Mouse (Mus musculus): ENCODE data around the gene Baz2b. TPM values are rescaled to one million over a fixed set of nuclear protein-coding genes. Genes with fewer than 3 reads are reported as not detected.
"Not testable (repeated sequence)": the region's sequence is repeated elsewhere in the genome, so short reads cannot be mapped to it uniquely, and the experiment has no call there.

Gene Baz2b
- polyA plus RNA-seq, 1 experiment, result 276 TPM

DNA sequence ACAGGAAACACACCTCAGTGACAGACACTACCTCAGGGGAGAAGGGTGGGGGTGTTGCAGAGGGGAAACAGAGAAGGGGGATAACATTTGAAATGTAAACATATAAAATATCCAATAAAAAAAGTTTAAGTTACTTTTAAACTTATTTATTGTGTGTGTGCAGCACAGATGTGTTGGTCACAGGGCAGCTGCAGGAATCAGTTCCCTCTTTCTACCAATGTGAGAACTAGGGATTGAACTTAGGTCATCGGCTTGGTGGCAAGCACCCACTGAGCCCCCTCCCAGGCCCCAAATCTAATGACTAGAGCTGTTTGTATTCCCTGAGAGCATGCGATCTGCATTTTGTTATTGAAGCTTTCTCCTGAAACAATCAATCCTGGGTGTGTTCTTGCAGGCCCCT lies 57.2 kb downstream of the Baz2b start:
- TF ChIP-seq CTCF (IDR thresholded peaks at IDR 0.05; ENCODE audit: insufficient read depth, low read depth, low read length) (no peak), POLR2A (IDR thresholded peaks at IDR 0.05; ENCODE audit: insufficient read depth, low read depth, low read length) (no peak)
- Histone ChIP-seq H3K4me1 (ENCODE audit: control insufficient read depth, insufficient read depth, low read length) (no peaks in the 10 kb centered on the region), H3K4me3 (ENCODE audit: insufficient read depth, low read depth, low read length) (no peak overlapping the region), H3K27ac (ENCODE audit: insufficient read depth, low read depth, low read length) (no peak overlapping the region)
- WGBS, result 77% methylated on average over 2 of the region's 2 CpGs

DNA sequence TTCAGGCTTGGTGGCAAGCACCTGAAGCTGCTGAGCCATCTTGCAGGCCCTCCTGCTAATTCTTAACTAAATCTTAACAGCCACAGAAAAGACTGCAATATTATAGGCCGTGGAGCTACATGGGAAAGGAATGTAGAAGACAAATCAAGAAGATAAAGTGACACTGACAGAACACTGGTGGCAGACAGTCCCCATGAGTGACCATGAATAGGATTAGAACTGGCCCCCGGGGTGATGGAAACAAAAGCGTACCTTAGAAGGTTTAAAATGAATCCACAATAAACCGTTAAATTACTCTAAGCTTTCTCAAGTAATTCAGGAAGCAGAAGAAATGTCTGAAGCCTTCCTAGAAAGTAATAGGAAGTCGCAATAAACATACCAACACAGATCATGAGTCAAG lies 61.0 kb downstream of the Baz2b start:
- Histone ChIP-seq H3K4me3 (ENCODE audit: insufficient read depth, low read depth, low read length) (no peak overlapping the region), H3K4me1 (ENCODE audit: control insufficient read depth, insufficient read depth, low read length) (no peaks in the 10 kb centered on the region), H3K27ac (ENCODE audit: insufficient read depth, low read depth, low read length) (no peak overlapping the region)
- TF ChIP-seq CTCF (IDR thresholded peaks at IDR 0.05; ENCODE audit: insufficient read depth, low read depth, low read length) (no peak), POLR2A (IDR thresholded peaks at IDR 0.05; ENCODE audit: insufficient read depth, low read depth, low read length) (no peak)
- WGBS, result 70% methylated on average over 5 of the region's 5 CpGs

DNA sequence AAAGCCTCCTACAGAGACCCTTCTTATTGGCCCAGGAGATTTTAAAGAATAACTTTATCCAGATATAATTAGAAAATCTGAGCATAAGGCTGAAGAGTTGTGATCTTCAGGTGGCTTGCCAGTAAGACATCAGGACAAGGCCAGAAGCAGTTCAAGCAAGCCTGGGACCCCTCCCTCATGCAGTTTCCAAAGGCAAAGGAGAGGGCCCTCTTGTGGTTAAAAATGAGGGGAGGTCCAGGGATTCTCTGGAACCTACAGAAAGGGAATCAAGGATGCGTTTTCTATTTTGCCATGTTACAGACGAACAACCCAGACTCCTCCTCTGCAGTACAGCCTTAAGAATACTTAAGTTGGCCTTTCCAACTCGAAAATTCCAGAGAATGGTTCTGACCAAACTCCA lies 62.2 kb downstream of the Baz2b start:
- Histone ChIP-seq H3K27ac (ENCODE audit: insufficient read depth, low read depth, low read length) (no peak overlapping the region), H3K4me3 (ENCODE audit: insufficient read depth, low read depth, low read length) (no peak overlapping the region), H3K4me1 (ENCODE audit: control insufficient read depth, insufficient read depth, low read length) (no peaks in the 10 kb centered on the region)
- TF ChIP-seq CTCF (IDR thresholded peaks at IDR 0.05; ENCODE audit: insufficient read depth, low read depth, low read length) (no peak), POLR2A (IDR thresholded peaks at IDR 0.05; ENCODE audit: insufficient read depth, low read depth, low read length) (no peak)
- 83% methylated on average over 3 of the region's 3 CpGs for WGBS

DNA sequence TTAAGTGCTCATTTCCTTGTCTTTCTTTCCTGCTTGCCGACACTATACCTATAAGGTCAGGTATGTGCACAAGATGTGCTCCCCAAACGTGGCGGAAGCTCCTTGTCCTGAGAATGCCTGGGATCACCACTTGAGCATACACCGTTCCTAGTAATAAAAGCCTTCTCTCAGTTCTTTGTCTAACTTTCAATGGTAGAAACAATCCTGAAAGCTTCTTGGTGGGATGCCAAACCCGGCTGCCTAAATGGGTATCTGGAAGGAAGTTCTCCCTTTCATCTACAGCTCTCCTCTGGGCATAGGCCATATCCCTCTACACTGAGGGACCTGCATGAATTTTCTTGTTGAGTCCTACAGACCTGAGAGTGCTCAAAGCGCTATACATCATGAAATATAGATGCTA lies 63.9 kb downstream of the Baz2b start:
- Histone ChIP-seq H3K27ac (ENCODE audit: insufficient read depth, low read depth, low read length) (no peak overlapping the region), H3K4me3 (ENCODE audit: insufficient read depth, low read depth, low read length) (no peak overlapping the region), H3K4me1 (ENCODE audit: control insufficient read depth, insufficient read depth, low read length) (no peaks in the 10 kb centered on the region)
- WGBS, result 58% methylated on average over 6 of the region's 6 CpGs
- TF ChIP-seq CTCF (IDR thresholded peaks at IDR 0.05; ENCODE audit: insufficient read depth, low read depth, low read length), result no peak
- no peak for TF ChIP-seq POLR2A (IDR thresholded peaks at IDR 0.05; ENCODE audit: insufficient read depth, low read depth, low read length)

DNA sequence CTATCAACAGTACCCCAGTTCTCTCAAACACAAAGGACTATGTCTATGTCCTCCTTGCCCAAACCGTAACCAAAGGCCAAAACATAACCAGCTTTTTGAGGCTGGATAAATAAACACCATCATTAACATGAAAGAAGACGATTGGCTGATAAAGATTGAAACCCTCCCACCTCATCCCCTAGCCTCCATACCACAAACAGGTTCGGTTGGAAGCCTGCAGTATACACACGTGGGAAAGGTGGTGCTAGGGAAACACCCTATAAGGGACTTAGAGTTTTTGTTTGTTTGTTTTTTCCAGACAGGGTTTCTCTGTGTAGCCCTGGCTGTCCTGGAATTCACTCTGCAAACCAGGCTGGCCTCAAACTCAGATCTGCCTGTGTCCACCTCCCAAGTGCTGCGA lies 66.3 kb downstream of the Baz2b start:
- H3K4me1 ChIP-seq (ENCODE audit: control insufficient read depth, insufficient read depth, low read length), result no peaks in the 10 kb centered on the region
- no peak overlapping the region for H3K4me3 ChIP-seq (ENCODE audit: insufficient read depth, low read depth, low read length)
- no peak for TF ChIP-seq CTCF (IDR thresholded peaks at IDR 0.05; ENCODE audit: insufficient read depth, low read depth, low read length)
- 81% methylated on average over 5 of the region's 5 CpGs for WGBS
- H3K27ac ChIP-seq (ENCODE audit: insufficient read depth, low read depth, low read length), result no peak overlapping the region

DNA sequence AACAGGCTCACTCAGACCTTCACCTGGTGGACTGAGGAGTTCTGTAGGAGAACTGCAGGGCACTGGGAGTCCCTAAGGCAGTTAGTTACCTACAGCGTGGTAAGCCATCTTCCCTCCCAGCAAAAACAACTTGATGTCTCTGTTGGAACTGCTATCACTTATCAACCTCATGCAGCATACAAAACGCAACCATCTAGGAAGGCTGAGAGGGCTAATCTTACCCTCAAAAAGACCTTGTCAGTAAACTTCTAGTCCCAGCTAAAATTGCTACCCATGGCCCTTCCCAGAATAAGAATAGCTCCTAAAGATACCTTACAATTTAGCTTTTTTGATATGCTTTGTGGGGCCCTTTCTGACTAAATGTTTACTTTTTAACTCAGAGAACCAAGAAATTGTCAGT lies 67.4 kb downstream of the Baz2b start:
- Histone ChIP-seq H3K4me3 (ENCODE audit: insufficient read depth, low read depth, low read length) (no peak overlapping the region), H3K4me1 (ENCODE audit: control insufficient read depth, insufficient read depth, low read length) (no peaks in the 10 kb centered on the region), H3K27ac (ENCODE audit: insufficient read depth, low read depth, low read length) (no peak overlapping the region)
- TF ChIP-seq POLR2A (IDR thresholded peaks at IDR 0.05; ENCODE audit: insufficient read depth, low read depth, low read length) (no peak), CTCF (IDR thresholded peaks at IDR 0.05; ENCODE audit: insufficient read depth, low read depth, low read length) (no peak)
- WGBS, result 96% methylated on average over 2 of the region's 2 CpGs

DNA sequence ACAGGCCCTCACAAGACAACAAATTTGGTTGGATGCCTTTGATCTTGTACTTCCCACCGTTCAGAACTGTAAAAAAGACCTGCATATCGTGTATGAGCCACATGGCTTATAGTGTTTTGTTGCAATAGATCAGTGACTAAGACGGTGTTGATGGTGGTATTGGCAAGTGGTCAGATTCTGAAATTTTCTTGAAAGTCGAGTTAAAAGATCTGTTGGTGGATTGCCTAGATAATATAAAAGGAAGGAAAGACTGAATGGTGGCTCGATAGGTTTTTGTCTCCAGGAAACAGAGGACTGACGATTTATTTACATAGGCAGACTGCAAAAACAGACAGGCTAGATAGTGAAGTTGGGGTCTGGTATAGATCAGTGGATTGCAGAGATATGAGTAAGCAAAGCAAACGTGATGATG lies 70.9 kb downstream of the Baz2b start:
- Histone ChIP-seq H3K4me1 (ENCODE audit: control insufficient read depth, insufficient read depth, low read length) (no peaks in the 10 kb centered on the region), H3K27ac (ENCODE audit: insufficient read depth, low read depth, low read length) (no peak overlapping the region), H3K4me3 (ENCODE audit: insufficient read depth, low read depth, low read length) (no peak overlapping the region)
- TF ChIP-seq CTCF (IDR thresholded peaks at IDR 0.05; ENCODE audit: insufficient read depth, low read depth, low read length) (no peak), POLR2A (IDR thresholded peaks at IDR 0.05; ENCODE audit: insufficient read depth, low read depth, low read length) (no peak)
- WGBS, result 61% methylated on average over 7 of the region's 7 CpGs

DNA sequence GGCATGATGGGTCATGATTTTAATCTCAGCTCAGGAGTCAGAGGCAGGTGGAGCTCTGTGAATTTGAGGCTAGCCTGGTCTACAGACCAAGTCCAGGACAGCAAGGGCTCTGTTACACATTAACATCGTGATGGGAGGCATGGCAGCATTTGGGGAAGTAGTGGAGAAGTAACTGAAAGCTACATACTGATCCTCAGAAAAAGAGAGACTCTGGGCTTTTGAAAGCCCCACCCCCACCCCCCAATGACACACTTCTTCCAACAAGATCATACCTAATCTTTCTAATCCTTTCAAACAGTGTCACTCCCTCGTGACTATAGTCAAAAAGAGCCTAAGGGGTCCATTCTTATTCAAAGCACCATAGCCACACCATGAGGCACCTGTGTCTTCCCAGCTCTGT lies 73.8 kb downstream of the Baz2b start:
- TF ChIP-seq CTCF (IDR thresholded peaks at IDR 0.05; ENCODE audit: insufficient read depth, low read depth, low read length), result no peak
- TF ChIP-seq POLR2A (IDR thresholded peaks at IDR 0.05; ENCODE audit: insufficient read depth, low read depth, low read length), result no peak
- no peak overlapping the region for H3K4me3 ChIP-seq (ENCODE audit: insufficient read depth, low read depth, low read length)
- H3K4me1 ChIP-seq (ENCODE audit: control insufficient read depth, insufficient read depth, low read length), result no peaks in the 10 kb centered on the region
- 79% methylated on average over 2 of the region's 2 CpGs for WGBS
- H3K27ac ChIP-seq (ENCODE audit: insufficient read depth, low read depth, low read length), result no peak overlapping the region

DNA sequence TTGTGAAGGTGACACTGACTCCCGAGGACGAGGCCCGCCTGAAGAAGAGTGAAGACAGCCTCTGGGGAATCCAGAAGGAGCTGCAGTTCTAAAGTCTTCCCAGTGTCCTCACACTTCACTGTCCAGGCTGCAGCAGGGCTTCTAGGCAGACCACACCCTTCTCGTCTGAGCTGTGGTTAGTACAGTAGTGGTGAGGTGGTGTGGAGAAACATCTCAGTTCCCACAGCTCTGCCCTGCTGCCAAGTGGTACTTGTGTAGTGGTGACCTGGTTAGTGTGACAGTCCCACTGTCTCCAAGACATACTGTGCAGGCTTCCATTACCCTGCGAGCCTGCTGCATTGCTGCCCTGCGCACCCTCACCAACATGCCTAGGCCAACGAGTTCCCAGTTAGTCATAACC lies 74.7 kb downstream of the Baz2b start:
- 97% methylated on average over 7 of the region's 7 CpGs for WGBS
- H3K4me1 ChIP-seq (ENCODE audit: control insufficient read depth, insufficient read depth, low read length); H3K27ac ChIP-seq (ENCODE audit: insufficient read depth, low read depth, low read length); H3K4me3 ChIP-seq (ENCODE audit: insufficient read depth, low read depth, low read length): not testable (repeated sequence)

DNA sequence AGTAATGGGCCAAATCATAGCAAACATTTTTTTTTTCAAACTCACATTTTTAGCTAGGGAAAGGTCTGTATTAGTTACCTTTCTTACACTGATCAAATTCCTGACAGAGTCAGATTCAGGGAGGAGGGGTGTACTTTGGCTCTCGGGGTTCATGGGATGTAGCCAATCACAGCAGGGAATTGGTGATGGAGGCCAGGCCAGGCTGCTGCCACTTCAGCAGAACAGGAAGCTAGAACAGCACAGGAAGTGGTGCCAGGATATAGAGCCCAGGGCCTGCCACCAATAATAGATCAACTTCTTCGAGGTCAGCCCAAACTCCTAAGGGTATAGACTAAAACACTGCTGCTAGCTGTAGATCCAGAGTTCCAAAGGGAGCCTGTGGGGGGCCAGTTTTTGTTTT lies 76.6 kb downstream of the Baz2b start:
- H3K4me3 ChIP-seq (ENCODE audit: insufficient read depth, low read depth, low read length), result no peak overlapping the region
- no peak overlapping the region for H3K27ac ChIP-seq (ENCODE audit: insufficient read depth, low read depth, low read length)
- H3K4me1 ChIP-seq (ENCODE audit: control insufficient read depth, insufficient read depth, low read length), result no peaks in the 10 kb centered on the region
- TF ChIP-seq POLR2A (IDR thresholded peaks at IDR 0.05; ENCODE audit: insufficient read depth, low read depth, low read length) (no peak), CTCF (IDR thresholded peaks at IDR 0.05; ENCODE audit: insufficient read depth, low read depth, low read length) (no peak)
- 75% methylated on average over 2 of the region's 2 CpGs for WGBS
